Mouse (Mus musculus) lung, embryonic 16.5 days (tissue): ENCODE measurements around the gene P2ry6. TPM values are rescaled to one million over a fixed set of nuclear protein-coding genes. Genes with fewer than 3 reads are reported as not detected.

Experiments used
- ATAC-seq: fragments of 200-750 bp; cut with Nextera tagmentation; 2 replicates; pipeline ENCODE4 v1.8.0; 2017; ENCODE audit warnings: low read depth, mild to moderate bottlenecking, moderate library complexity
- H3K27ac ChIP-seq: fragments of 300-500 bp; sonication (generic); 2 replicates; pipeline ENCODE4 v1.5.1; 2014; ENCODE audit warnings: mild to moderate bottlenecking, control low read depth, low read length
- H3K27me3 ChIP-seq: fragments of 300-500 bp; sonication (generic); 2 replicates; pipeline ENCODE4 v1.6.1; 2014; ENCODE audit warnings: low read depth, low read length, mixed read lengths; ENCODE audit not compliant: control insufficient read depth, insufficient read depth
- H3K36me3 ChIP-seq: fragments of 300-500 bp; sonication (generic); 2 replicates; pipeline ENCODE4 v1.6.1; 2014; ENCODE audit warnings: low read length; ENCODE audit not compliant: control insufficient read depth, insufficient read depth
- H3K4me1 ChIP-seq: fragments of 300-500 bp; sonication (generic); replicated peaks from 2 replicates; pipeline ENCODE4 v1.6.1; 2014; ENCODE audit warnings: low read length, mixed read lengths; ENCODE audit not compliant: control insufficient read depth, insufficient read depth
- H3K4me2 ChIP-seq: fragments of 300-500 bp; sonication (generic); 2 replicates; pipeline ENCODE4 v1.6.1; 2014; ENCODE audit warnings: low read depth, low read length, control low read depth
- H3K4me3 ChIP-seq: fragments of 300-500 bp; sonication (generic); 2 replicates; pipeline ENCODE4 v1.5.1; 2014; ENCODE audit warnings: mild to moderate bottlenecking, low read length, control low read depth
- H3K9ac ChIP-seq: fragments of 300-500 bp; sonication (generic); 2 replicates; pipeline ENCODE4 v1.6.1; 2014; ENCODE audit warnings: low read length, control low read depth
- H3K9me3 ChIP-seq: fragments of 300-500 bp; sonication (generic); 2 replicates; pipeline ENCODE4 v1.6.1; 2016; ENCODE audit warnings: low read length; ENCODE audit not compliant: control insufficient read depth
- WGBS: fragments of 180-500 bp; shearing (Covaris S2); extraction: QIAGEN DNeasy Blood & Tissue Kit; methylation state at CpG from one replicate; pipeline ENCODE4 v1.1.7; 2014; 5-methylcytosine and 5-hydroxymethylcytosine counted together
- polyA plus RNA-seq: library from polyadenylated mRNA; unstranded; fragments of >200 nt; fragmentation: Nextera tagmentation; extraction: Ambion mirVana; gene quantifications from 2 replicates; pipeline ENCODE4 v1.2.1, GENCODE M21; 2015

Gene P2ry6
- polyA plus RNA-seq, 1 experiment from 2014 or later: 10.1 TPM

GRCm38 (mm10) chr7:100968874-100969659, 5.4 kb downstream of the P2ry6 start:
- H3K27ac ChIP-seq: no peak overlapping the region
- H3K4me2 ChIP-seq: no peak overlapping the region
- ATAC-seq: no peak
- H3K4me3 ChIP-seq: no peak overlapping the region
- no peaks in the 10 kb centered on the region for H3K9me3 ChIP-seq
- H3K27me3 ChIP-seq: peaks cover 2% of the 10 kb centered on the region; the same call in 1 of the 2 replicates
- H3K4me1 ChIP-seq: peaks cover 3% of the 10 kb centered on the region
- no peaks in the 10 kb centered on the region for H3K36me3 ChIP-seq
- WGBS: 77% methylated on average over 10 of the region's 10 CpGs
- no peak overlapping the region for H3K9ac ChIP-seq

GRCm38 (mm10) chr7:100968376-100968775, 6.1 kb downstream of the P2ry6 start:
- no peak overlapping the region for H3K4me2 ChIP-seq

GRCm38 (mm10) chr7:100967850-100968249, 6.6 kb downstream of the P2ry6 start:
- H3K9me3 ChIP-seq: no peaks in the 10 kb centered on the region
- no peaks in the 10 kb centered on the region for H3K27me3 ChIP-seq
- no peak overlapping the region for H3K4me3 ChIP-seq
- H3K36me3 ChIP-seq: no peaks in the 10 kb centered on the region
- no peak overlapping the region for H3K27ac ChIP-seq
- H3K4me1 ChIP-seq: no peaks in the 10 kb centered on the region
- H3K9ac ChIP-seq: no peak overlapping the region
- WGBS: 75% methylated on average over 9 of the region's 9 CpGs
- ATAC-seq: no peak
- no peak overlapping the region for H3K4me2 ChIP-seq

More at GRCm38 (mm10) chr7:100968376-100968775, 6.1 kb downstream of the P2ry6 start:
- Histone ChIP-seq H3K9ac (no peak overlapping the region), H3K4me3 (no peak overlapping the region), H3K36me3 (no peaks in the 10 kb centered on the region), H3K9me3 (no peaks in the 10 kb centered on the region), H3K4me1 (no peaks in the 10 kb centered on the region), H3K27me3 (no peaks in the 10 kb centered on the region), H3K27ac (no peak overlapping the region)
- no peak for ATAC-seq
- 70% methylated on average over 6 of the region's 6 CpGs for WGBS

- no peak overlapping the region for H3K9ac ChIP-seq
- no peak overlapping the region for H3K4me3 ChIP-seq
- no peaks in the 10 kb centered on the region for H3K27me3 ChIP-seq
- no peak overlapping the region for H3K4me2 ChIP-seq
- H3K4me1 ChIP-seq: no peaks in the 10 kb centered on the region
- H3K27ac ChIP-seq: no peak overlapping the region
- no peaks in the 10 kb centered on the region for H3K36me3 ChIP-seq
- no peaks in the 10 kb centered on the region for H3K9me3 ChIP-seq
- WGBS: 86% methylated on average over 7 of the region's 7 CpGs
- no peak for ATAC-seq
Measured at GRCm38 (mm10) chr7:100966014-100966413, 8.4 kb downstream of the P2ry6 start.

- Histone ChIP-seq H3K9me3 (no peaks in the 10 kb centered on the region), H3K36me3 (no peaks in the 10 kb centered on the region), H3K4me3 (no peak overlapping the region), H3K4me1 (no peaks in the 10 kb centered on the region), H3K9ac (no peak overlapping the region; the same call in 1 of the 2 replicates), H3K27ac (no peak overlapping the region), H3K4me2 (no peak overlapping the region), H3K27me3 (no peaks in the 10 kb centered on the region)
- WGBS: 10% methylated on average over 4 of the region's 4 CpGs
- peak; percentile 53; the same call in 1 of the 2 replicates for ATAC-seq
Measured at GRCm38 (mm10) chr7:100965079-100965478, 9.4 kb downstream of the P2ry6 start.

- no peak overlapping the region for H3K4me3 ChIP-seq
- H3K4me2 ChIP-seq: no peak overlapping the region
- no peak overlapping the region for H3K27ac ChIP-seq
- no peaks in the 10 kb centered on the region for H3K27me3 ChIP-seq
- WGBS: 83% methylated on average over 6 of the region's 6 CpGs
- H3K36me3 ChIP-seq: no peaks in the 10 kb centered on the region
- H3K9me3 ChIP-seq: no peaks in the 10 kb centered on the region
- H3K4me1 ChIP-seq: no peaks in the 10 kb centered on the region
- ATAC-seq: no peak
- no peak overlapping the region for H3K9ac ChIP-seq
Measured at GRCm38 (mm10) chr7:100964242-100964641, 10.2 kb downstream of the P2ry6 start.

GRCm38 (mm10) chr7:100963381-100963780, 11.1 kb downstream of the P2ry6 start:
- Histone ChIP-seq H3K9ac (no peak overlapping the region), H3K4me3 (no peak overlapping the region), H3K27ac (no peak overlapping the region), H3K36me3 (no peaks in the 10 kb centered on the region), H3K9me3 (no peaks in the 10 kb centered on the region), H3K4me2 (no peak overlapping the region), H3K4me1 (no peaks in the 10 kb centered on the region), H3K27me3 (no peaks in the 10 kb centered on the region)
- 70% methylated on average over 8 of the region's 8 CpGs for WGBS
- no peak for ATAC-seq

GRCm38 (mm10) chr7:100961146-100961545, 13.3 kb downstream of the P2ry6 start:
- Histone ChIP-seq H3K4me3 (no peak overlapping the region), H3K4me1 (no peaks in the 10 kb centered on the region), H3K9ac (no peak overlapping the region), H3K9me3 (no peaks in the 10 kb centered on the region), H3K36me3 (no peaks in the 10 kb centered on the region), H3K27ac (no peak overlapping the region), H3K4me2 (no peak overlapping the region), H3K27me3 (no peaks in the 10 kb centered on the region)
- 66% methylated on average over 7 of the region's 7 CpGs for WGBS
- no peak for ATAC-seq

- H3K9ac ChIP-seq: no peak overlapping the region
- 70% methylated on average over 2 of the region's 2 CpGs for WGBS
- H3K36me3 ChIP-seq: no peaks in the 10 kb centered on the region
- no peak overlapping the region for H3K27ac ChIP-seq
- no peaks in the 10 kb centered on the region for H3K9me3 ChIP-seq
- H3K4me2 ChIP-seq: no peak overlapping the region
- H3K4me1 ChIP-seq: no peaks in the 10 kb centered on the region
- no peaks in the 10 kb centered on the region for H3K27me3 ChIP-seq
- ATAC-seq: no peak
- no peak overlapping the region for H3K4me3 ChIP-seq
Measured at GRCm38 (mm10) chr7:100960462-100960861, 14.0 kb downstream of the P2ry6 start.
